Mouse (Mus musculus): ENCODE data around the gene Tha1.

The Tha1 gene

DNA sequence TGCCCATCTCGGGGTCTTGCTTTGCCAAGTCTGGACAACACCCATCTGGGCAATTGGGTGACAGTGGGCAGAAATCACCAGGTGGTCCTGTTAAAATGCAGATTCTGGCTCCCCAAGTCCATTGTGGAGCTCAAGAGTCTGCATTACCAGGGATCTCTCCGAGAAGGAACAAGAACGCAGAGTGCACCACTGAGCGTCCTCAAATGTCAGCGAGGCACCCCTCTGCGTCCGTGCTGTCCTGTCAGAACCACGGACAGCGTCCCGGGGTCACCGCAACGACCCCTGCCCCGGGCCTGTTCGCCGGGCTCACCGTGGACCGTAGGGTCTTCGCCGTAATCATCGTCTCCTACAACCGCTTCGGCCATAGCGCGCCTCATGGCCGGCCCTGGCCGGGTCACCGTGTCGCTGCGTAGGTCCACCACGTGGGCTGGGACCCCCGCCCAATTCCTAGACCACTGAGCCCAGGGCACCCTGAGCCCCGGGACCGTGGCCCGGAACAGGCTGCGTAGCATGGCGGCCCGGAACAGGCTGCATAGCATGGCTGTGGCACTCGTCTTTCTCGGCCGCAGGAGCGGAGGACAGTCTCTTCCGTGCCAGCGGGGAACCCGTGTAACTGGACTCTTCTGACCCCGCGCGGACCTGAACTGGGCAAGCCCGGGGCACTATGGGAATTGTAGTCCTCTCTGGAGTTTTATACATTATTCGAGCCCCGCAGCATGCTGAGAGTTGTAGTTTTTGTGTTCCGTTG, at the start of gene Tha1:
Gene Tha1, minus strand, starts transcription at position 621 of the 748 bp plus-strand sequence.
- peak; percentile 86 to 87 for DNase-seq

DNA sequence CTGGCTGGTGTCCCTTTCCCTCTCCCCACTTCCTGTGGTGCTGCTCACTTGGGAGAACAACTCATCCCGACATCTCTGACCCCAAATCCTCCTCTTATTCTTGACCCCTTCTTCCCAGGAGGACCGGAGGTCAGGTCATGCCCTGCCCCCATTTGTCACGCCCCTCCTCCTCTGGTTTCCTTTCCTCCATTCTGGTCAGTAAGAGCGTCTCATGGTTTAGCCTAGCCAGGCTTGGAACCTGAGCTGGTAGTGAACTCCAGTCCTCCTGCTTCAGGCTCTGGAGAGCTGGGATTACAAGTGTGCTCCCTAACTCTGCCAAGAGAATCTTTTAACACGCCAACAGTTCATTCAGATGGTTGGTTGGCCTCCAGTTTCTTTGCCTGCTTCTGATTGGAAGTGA, 45.9 kb upstream of the Tha1 start:
- no peak for DNase-seq

DNA sequence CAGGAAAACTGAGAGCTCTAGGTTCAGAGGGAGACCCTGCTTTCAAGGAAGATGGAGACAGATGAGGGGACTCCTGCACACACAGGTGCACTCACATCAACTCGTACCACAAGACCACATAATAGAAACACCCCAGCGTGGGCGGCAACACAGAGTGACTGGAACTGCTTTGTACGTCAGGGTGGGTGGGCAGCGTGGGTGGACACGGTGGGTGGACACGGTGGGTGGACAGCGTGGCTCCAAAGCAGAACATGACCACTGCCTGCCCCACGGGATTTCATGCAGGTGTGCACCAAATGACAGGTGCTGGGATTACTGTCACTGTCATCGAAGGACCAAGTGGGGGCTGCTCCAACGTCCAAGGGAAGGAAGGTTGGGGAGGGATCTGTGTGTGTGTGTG, 45.3 kb upstream of the Tha1 start:
- no peak for DNase-seq

DNA sequence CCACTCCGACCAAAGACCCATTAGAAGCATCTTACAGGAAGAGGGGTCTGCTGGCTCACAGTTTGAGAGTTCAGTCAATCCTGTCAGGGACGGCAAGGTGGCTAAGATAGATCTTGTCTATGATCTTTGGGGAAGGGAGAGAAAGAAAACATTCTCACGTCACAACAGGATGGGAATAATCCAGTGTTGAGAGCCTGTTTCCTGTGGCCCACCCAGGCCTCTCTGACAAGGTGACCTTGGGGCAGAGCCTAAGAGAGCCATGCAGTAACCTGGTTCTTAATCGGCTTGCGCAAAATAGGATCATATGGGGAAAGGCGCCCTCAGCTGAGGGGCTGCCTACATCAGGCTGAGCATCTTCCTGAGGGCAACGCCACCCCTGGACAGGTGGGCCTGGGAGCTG, 42.6 kb upstream of the Tha1 start:
- no peak for DNase-seq

DNA sequence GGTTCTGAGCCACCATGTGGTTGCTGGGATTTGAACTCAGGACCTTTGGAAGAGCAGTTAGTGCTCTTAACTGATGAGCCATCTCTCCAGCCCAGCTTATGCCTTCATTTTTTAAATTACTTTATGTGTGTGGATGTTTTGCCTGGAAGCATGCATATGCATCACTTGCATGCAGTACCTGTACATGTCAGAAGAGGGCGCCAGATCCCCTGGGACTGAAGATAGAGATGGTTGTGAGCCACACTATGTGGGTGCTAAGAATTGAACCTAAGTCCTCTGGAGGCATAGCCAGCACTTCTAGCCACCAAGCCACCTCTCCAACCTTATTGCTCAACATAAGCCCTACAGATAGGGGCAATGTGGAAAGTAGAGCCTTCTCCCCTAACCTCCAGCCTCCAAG, 42.1 kb upstream of the Tha1 start:
- DNase-seq = peak in 1 of 2 experiments; percentile 51

DNA sequence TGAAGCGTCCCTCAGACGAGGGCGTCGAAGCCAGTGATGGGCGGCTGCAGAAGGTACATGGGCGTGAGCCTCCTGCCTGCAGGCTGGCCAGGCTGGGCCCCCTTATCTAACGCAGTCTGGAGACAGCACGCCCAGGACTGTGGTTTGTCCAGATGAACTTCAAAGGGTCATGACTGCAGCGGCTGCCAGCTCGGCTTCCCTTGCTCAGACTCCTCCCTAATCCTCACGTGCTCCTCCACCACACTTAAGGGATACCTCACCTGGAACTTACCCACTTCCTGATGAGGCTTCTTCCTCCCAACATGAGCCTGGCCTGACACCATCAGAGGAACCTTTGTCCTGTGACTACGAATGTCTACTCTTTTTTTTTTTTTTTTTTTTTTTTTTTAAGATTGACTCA, 41.2 kb upstream of the Tha1 start:
- DNase-seq = no peak

DNA sequence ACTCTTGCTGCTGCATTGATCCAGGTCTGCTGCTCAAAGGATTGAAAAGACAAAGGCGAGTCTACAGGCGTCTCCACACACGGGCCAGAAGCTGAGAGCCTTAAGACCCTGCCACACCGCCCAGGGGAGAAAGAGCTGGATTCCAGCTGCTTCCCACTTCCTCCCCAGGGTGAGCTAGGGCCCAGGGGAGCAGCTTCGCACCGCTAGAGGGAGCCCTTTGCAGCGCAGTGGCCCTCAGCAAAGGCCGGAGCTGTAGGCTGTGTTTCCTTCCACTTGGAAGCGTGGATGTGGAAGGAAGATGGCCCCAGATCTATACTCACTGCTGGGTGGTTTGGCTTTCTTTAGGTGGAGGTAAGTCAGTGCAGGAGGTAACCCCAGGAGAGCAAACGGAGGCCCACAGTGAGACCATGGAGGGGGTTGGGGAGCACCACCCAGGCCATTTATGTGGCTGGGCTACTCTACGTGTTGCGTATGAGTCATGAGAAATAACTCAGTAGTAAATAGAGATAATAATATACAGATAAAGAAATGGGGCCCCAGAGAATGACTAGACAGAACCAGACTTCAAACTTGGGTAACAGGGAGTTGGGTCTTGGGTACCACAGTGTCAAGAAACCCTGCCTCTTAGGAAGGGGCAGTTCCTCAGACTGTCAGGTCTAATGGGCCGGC, 39.5 kb upstream of the Tha1 start:
- DNase-seq = peak; percentile 69 to 76

DNA sequence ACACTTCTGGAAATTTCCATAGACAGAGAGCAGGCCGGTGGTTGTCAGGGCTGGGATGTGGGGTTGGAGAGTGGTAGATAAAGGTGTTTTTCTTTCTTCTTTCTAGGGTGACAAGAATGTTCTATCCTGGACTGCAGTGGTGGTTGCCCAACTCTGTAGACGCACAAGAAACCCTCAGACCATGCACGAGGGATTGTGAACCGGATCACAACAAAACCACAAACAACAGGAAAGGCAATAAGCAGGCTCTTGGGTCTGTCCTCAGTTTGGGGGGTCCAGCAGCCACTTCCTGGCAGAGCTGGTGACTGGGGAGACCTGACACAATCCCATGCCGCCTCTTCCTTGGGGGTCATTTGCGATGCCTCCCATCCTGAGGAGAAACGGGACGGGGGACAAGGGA, 36.1 kb upstream of the Tha1 start:
- DNase-seq = no peak

DNA sequence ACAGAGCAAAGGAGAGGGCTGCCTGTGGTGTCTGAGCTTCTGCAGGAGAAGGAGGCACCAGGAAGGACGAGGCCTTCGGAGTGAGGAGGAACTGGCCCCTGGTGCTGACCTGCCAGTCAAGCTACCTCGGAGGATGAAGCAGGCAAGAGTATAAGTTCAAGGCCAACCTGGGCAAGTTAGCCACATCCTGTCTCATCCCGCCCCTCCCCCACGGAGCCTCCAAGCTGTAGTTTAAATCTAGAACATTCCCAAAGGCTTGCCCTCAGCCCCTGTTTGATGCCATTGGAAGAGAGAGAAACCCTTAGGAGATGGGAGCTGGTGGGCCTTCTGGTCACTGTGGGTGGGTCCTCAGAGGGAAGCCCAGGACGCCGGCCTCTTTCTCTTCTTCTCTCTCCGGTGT, 31.2 kb upstream of the Tha1 start:
- no peak for DNase-seq

DNA sequence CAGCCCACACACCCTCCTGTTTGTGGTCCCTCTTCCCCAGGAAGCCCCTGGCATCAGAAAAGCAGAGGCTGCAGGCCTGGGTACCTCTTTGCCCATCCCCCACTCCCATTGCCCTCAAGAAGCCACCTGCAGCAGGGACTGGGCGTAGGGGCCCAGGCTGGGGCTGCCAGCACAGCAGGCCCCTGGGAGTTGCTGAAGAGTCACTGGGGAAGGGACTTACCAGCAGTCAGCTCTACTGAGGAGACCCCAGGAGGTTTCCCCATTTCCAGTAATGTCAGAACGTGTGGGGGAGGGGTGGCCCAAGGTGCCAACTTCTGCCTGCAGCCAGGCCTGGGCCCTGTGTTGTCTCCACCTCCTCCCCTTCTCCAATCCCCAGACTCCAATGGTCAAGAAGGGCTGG, 29.0 kb upstream of the Tha1 start:
- no peak for DNase-seq

DNA sequence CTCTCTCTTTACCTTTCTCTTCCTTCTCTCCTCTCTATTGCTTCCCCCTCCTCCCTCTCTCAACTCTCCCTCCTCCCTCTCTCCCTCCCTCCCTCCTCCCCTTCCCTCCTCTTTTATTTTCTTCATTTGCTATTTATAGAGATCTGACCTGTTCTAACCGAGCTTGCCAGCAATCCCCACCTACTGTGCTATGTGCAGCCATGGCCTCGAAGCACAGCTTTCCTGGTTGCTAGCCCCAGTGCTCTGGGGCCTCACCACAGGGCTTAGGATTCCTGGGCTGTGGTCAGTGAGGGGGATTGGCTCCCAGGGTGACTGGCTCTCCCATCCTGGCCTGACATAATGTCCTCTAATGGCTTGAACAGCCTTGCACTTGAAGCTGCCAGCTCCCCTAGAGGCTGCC, 23.3 kb upstream of the Tha1 start:
- no peak for DNase-seq

DNA sequence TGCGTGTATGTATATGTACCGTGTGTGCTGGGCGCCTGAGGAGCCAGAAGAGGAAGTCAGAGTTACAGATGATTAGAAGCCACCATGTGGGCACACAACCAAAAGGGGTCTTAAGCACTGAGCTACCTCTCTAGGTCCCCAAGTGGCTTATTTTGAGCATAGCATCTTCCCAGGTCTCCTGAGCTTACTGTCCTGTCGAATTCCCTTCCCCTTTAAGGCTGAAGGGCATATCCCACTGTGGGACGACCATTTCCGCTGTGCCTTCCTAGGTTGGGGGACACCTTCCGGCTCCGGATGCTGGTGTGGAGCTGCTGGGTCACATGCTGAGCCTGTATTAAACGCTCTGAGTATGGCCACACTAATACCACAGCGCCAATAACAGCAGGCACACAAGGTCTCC, 21.4 kb upstream of the Tha1 start:
- no peak for DNase-seq

DNA sequence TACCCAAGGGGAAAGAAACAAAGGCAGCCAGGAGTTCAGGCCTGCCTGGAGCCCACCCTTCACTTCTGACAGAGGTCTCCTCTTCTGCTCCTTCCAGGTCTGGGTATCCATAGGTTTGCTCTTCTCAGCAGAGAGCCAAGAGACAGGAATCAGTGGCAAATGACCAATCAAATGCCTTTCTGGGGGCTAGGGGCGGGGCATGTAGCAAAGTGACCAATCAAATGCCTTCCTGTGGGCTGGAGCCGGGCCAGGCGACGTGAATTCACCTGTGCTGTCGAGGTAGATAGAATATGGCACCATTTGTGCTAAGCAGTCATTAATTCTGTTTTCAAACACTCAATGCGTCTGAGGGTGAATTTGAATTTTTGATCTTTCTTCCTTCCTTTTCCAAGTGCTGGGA, 18.9 kb upstream of the Tha1 start:
- DNase-seq = peak in 1 of 2 experiments; percentile 52

DNA sequence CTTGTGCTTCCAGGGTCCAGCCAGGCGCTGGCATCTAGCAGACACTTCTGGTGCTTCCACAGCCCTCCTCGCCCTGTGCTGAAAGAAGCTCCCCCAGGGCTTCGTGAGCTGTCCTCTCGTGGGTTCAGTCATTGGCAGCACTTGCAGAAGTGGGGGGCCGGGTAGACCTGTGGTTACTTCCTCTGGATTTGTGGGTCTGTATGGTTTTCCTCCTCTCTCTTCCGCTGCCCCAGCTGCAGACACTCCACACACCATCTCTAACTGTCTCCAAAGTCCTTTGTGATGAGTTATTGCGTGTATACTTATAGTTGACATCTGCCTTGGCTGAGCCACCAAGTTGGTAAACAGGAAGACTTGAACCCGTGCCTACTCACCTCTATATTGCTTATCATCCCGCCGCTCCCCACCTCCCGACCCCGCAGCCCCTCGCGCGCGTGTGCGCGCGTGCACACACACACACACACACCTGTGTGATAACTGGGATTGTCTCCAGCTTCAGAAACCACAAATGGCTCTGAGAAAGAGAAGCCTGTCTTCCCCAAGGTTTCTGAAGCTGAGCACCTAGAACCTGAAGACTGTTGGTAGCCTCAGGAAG, 18.4 kb upstream of the Tha1 start:
- DNase-seq = no peak

DNA sequence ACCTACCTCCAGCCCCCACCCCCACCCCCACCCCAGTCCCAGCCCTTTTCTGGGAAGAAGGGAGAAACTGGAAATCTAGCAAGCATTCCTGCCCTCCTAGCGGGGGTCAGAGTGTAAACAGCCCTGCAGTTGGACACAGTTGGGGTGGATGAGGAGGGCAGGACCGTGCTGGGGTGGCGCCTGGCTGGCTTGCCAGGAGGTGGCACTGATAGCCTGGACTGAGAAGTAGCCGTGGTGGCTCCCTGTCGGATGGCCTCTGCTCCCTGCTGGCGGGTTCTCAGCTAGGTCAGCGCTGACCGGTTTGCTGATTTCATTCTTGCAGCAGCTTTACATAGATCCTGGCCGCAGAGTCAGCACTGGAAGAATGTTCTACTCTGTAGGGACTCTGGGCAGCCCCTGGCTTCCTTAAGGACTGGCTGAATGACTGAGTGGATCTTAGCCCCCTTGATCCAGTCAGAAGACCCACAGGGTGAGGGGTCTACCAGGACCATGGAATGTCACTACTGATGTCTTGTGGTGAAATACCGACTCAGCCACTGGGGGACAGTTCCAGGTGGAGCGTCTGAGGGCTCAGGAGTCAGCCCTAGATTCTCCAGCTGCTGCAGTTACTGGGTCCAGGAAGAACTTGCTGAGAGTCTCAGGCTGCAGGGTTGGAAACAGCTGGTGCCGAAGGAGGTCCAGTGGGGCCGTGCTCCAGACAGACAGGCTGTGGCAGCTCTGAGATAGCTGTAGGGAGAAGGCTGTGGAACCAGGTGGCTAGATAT, 17.4 kb upstream of the Tha1 start:
- peak in 1 of 2 experiments; percentile 40 for DNase-seq

DNA sequence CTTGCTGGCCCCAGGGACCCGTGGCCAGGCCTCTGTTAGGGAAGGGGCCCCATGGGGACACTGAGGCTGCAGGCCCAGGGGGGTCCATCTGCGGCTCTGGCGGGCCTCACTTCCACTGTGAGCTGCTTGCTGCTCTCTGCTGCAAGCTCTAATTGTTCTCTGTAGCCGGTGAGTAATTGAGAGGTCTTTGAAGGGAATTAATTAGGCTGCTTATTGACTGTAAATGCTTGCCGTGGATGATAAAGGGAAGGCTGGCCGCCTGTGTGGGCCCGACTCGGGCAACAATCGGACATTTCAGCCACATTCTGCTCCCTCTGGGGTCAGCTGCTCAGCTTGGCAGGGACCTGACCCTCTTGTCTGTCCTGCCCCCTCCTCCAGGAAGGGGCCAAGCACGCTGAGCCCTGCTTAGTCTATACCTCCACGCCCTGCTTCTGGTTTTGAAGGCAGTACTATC, 16.6 kb upstream of the Tha1 start:
- DNase-seq = no peak

DNA sequence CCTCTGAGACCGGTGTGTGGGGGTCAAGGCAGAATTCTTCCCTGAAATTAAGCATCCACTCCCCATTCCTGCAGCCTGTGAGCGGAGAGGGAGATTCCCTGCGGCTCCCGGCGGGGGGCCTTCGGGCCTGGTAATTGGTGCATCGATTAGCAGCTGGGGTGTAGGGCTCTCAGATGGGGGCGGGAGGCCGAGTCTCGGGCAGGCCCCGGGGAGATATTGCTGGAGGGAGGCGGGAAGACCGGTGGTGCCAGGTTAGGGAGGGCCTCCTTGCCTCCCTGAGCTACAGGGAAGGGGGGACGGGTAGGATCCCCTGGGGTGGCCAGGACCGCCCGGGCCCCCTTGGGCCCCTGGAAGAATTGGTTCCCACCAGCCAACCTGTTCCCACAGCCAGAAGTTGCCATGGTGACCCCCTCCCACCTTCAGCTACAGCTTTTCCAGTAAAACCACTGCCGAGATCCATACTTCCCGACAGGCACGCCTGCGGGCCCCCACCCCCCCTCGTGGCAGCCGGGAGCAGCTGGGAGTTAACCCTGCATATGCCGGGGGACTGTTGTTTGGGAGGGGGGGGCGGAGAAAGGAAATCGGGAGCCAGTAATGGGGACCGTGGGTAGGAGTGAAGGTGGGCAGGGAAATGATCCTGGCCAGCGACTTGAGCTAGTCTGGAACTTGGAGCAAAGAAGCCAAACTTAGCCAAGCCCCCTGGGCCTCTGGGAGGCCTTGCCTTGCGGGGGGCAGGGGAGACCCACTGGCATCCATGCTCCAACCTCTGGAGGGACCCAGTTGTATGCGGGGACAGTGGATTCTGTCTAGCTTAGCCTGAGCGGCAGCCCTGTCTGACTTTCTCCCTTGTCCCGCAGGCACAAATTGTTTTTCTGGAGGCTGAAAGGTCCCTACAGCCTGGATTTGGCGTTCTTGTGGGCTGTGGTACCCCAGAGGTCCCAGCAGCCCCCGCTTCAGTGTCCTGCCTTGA, 15.9 kb upstream of the Tha1 start:
- DNase-seq = no peak

DNA sequence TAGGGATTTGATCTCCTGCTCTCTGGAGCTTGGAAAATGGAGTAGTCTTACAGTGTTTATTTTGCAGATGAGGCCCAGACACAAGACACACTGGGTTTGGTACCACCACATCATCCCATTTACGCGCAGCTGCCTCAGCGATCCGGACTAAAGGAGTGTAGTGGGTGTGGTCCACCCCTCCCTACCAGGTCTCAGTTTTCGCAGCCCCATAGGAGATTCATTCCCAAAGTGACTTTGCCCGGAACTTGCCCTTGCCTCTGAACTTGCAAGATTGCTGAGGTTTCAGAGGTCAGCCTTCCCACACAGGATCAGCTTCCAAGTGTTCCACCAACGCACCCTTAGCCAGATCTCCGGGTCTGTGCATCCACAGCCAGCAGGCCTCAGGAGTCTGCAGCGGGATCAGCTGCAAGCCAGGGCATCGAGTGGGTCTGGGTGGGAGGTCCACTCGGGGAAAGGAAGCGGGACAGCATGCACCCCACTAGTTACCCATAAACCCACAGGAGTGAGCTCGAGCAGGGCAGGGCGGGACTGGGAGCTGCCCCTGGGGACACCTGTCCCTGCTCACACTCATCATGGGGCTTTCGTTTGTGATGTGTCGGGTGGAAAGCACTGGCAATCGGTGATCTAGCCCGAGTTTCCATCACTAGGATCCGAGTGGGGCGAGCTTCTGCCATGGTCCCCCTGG, 15.0 kb upstream of the Tha1 start:
- DNase-seq = no peak

DNA sequence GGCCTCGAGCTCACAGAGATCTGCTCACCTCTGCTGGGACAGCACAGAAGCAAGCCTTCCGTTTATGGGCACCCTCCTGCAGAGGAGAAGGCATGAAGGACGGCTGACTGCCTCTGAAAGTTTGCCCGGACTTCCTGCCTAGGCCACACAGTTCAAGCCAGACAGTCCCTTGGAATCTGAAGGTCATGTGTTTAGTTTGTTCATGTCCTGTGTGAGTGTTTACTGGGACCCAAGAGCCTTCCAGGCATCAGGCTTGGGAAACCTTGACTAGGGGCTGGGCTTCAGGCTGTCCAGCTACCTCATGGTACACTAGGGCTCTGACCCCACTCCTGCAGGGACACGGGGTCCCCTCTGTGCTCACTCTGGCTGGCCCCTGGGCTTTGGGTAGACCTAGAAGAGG, 12.7 kb upstream of the Tha1 start:
- DNase-seq = no peak

DNA sequence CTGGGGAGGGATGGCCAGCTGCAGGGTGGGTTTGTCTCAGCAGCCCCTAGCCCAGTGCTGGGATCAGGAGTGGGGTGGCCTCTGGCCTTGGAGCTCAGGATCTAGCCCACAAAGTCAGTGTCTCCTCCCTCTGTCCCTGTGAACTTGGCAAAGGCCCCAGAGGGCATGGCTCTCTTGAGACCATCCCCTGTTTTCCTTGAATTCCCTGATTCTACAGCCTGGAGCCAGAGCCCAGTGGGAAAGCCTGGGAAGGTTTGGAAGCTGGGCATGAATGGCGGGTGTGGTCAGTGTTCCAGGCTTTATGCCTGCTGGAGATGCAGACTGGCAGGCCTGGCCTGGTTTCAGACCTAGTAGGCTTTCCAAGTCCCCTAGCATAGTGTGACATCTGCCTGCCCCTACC, 8.9 kb upstream of the Tha1 start:
- DNase-seq = peak; percentile 36 to 50

DNA sequence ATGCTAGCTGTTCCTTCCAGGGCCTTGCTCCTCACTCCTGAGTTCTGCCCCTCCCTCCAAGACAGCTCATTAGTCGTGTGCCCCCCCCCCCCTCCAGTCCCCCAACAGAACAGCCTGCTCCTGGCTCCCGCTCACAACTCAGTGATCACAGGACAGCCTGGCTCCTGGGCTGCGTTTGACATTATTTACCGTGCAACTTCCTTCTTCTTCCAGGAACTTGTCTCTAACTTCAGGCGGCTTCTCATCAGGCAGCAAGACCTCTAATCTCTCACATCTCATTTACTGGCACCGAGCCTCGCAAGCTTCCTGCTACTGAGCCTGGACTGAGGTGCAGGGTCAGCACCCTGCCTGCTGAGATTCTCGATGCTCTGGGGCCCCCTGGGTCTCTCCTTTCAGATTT, 8.5 kb upstream of the Tha1 start:
- peak in 1 of 2 experiments; percentile 37 for DNase-seq

DNA sequence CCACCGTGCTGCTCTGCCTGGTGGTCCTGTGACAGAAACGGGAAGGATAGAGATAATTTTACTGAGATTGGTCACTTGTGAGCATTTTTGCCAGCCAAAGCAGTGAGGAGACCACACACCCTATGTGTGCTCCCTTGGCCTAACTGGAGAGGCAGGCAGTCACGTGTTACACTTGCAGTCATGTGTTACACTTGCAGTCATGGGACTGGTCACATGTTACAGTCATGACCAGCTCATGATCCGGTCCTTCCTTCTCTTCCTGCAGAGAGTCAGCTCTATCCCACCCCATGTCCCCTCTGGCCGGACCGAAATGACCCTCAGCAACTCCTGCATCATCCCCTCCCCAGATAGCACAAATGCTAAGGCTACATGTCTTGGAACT, 7.7 kb upstream of the Tha1 start:
- no peak for DNase-seq
